Mouse (Mus musculus): ENCODE data around the gene Tpst1. TPM values are rescaled to one million over a fixed set of nuclear protein-coding genes. Genes with fewer than 3 reads are reported as not detected.
A peak's percentile ranks its signal among the peaks of the same experiment; 100 is the strongest.

The Tpst1 gene
- polyA plus RNA-seq, 1 experiment from 2014 or later = 54.0 TPM

DNA sequence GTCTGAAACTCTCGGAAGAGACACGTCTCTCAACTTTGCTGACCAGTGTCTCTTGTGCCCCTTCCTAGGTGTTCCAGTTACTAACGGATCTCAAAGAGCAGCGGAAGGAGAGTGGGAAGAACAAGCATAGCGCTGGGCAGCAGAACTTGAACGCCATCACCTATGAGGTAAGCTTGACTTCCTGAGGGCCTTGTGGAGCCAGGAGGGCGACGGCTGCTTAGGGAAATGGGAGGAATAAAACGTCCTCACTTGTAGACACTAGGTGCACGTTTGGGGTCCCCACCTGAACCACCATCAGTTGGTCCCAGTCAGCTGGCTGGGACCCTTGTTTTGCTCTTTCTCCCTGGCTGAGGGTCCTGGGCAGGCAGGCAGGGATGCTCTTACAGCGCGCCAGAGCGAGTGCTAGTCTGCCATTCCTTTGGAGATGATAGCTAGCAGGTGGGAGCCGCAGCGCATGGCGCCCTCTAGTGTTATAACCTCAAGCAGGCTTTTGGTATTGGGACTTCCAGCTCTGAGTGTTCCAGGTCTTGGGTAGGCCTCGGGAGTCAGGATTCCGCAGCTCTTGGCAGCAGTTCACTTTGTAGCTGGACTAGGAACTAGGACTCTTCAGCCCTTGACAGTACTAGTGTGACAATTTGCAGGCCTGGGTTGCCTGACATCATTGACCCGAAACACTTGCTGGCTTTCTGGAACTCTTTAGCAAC is 35.2 kb upstream of the Tpst1 start:
- no peak overlapping the region for H3K9ac ChIP-seq (ENCODE audit: low read depth, low read length)
- ATAC-seq (replicated peaks; ENCODE audit: low FRiP score) (0 out of 2 replicates have a peak, but pooled peaks have one; percentile 30), DNase-seq (ENCODE audit: low spot score) (peak; percentile 61)
- no peak overlapping the region for H3K4me2 ChIP-seq
- H3K4me1 ChIP-seq (replicated peaks; ENCODE audit: control insufficient read depth, insufficient read depth, low read length) = peaks cover 9% of the 10 kb centered on the region
- no peak overlapping the region for H3K4me3 ChIP-seq (ENCODE audit: low read depth, low read length)
- H3K9me3 ChIP-seq (ENCODE audit: control insufficient read depth, low read length) = no peaks in the 10 kb centered on the region
- H3K36me3 ChIP-seq (ENCODE audit: control insufficient read depth, insufficient read depth, low read length) = peaks cover 32% of the 10 kb centered on the region
- H3K27ac ChIP-seq (ENCODE audit: low read depth, low read length) = no peak overlapping the region
- WGBS = 71% methylated on average over 19 of the region's 19 CpGs
- no peaks in the 10 kb centered on the region for H3K27me3 ChIP-seq (replicated peaks; ENCODE audit: control insufficient read depth, insufficient read depth, low read length)

DNA sequence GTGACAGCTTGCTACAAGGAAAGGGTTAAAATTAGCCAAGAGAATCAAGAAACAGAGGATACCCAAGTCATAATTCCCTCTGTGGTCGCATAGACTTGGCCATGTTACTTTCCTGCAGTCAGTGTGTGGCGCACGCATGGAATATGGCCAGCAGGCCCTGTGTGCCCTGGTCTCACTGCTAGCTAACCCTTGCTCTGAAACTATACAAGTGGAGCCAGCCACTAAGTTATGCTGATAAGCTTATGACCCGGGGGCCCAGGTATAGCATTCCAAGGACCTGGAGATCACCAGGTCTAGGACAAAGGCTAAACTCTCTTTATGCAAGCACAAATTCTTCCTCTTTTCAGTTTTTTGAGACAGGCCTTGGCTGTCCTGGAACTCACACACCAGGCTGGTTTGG is 32.3 kb upstream of the Tpst1 start:
- ATAC-seq (replicated peaks; ENCODE audit: low FRiP score) = no peak
- 92% methylated on average over 4 of the region's 4 CpGs for WGBS
- no peak overlapping the region for H3K9ac ChIP-seq (ENCODE audit: low read depth, low read length)
- peaks cover 32% of the 10 kb centered on the region for H3K36me3 ChIP-seq (ENCODE audit: control insufficient read depth, insufficient read depth, low read length)
- H3K9me3 ChIP-seq (ENCODE audit: control insufficient read depth, low read length) = no peaks in the 10 kb centered on the region
- DNase-seq (ENCODE audit: low spot score) = no peak
- H3K27me3 ChIP-seq (replicated peaks; ENCODE audit: control insufficient read depth, insufficient read depth, low read length) = no peaks in the 10 kb centered on the region
- no peak overlapping the region for H3K27ac ChIP-seq (ENCODE audit: low read depth, low read length)
- H3K4me3 ChIP-seq (ENCODE audit: low read depth, low read length) = no peak overlapping the region
- H3K4me1 ChIP-seq (replicated peaks; ENCODE audit: control insufficient read depth, insufficient read depth, low read length) = 0 out of 2 replicates have a peak, but pooled peaks cover 3% of the 10 kb centered on the region
- H3K4me2 ChIP-seq = no peak overlapping the region

DNA sequence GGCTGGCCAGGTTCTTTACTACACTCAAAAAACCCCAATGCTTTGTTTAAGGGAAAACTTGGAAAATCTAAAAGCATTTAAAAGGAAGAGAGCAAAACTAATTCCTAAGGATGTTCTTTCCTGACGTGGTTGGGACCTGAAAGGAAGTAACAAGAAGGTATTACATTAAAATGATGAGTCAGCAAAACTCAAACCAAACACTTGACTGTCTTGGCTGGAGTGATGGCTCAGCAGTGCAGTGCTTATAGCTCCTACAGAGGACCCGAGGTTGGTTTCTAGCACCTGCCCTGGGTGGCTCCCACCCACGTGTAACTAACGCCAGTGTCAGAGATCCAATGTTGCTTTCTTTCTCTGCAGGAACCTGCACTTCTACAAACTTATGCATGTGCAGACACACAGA is 31.9 kb upstream of the Tpst1 start:
- Histone ChIP-seq H3K9me3 (ENCODE audit: control insufficient read depth, low read length) (no peaks in the 10 kb centered on the region), H3K27me3 (replicated peaks; ENCODE audit: control insufficient read depth, insufficient read depth, low read length) (no peaks in the 10 kb centered on the region), H3K4me3 (ENCODE audit: low read depth, low read length) (no peak overlapping the region), H3K4me1 (replicated peaks; ENCODE audit: control insufficient read depth, insufficient read depth, low read length) (0 out of 2 replicates have a peak, but pooled peaks cover 3% of the 10 kb centered on the region), H3K36me3 (ENCODE audit: control insufficient read depth, insufficient read depth, low read length) (peaks cover 32% of the 10 kb centered on the region), H3K27ac (ENCODE audit: low read depth, low read length) (no peak overlapping the region), H3K9ac (ENCODE audit: low read depth, low read length) (no peak overlapping the region), H3K4me2 (no peak overlapping the region)
- DNase-seq (ENCODE audit: low spot score) (no peak), ATAC-seq (replicated peaks; ENCODE audit: low FRiP score) (no peak)
- 78% methylated on average over 4 of the region's 4 CpGs for WGBS

DNA sequence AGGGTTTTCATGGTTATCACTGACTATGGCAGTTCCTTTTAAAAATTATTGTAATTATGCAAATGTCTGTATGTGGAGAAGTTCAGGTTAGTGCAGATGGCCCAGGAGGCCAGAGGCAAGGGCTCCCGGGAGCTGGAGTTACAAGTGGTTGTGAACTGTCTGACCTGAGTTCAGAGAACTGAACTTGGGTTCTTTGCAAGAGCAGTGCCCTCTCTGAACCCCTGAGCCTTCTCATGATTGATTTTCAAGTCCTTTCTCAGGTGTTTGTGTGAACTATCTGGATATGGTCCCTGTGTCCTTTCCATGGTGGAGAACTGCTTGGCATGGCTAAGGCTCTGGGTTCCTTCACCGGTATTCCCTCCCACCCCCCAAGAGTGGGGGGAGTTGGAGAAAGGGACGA is 29.4 kb upstream of the Tpst1 start:
- Histone ChIP-seq H3K36me3 (ENCODE audit: control insufficient read depth, insufficient read depth, low read length) (peaks cover 41% of the 10 kb centered on the region), H3K27me3 (replicated peaks; ENCODE audit: control insufficient read depth, insufficient read depth, low read length) (no peaks in the 10 kb centered on the region)
- 79% methylated on average over 3 of the region's 3 CpGs for WGBS

GRCm38 (mm10) chr5:130044201-130044695 is 28.9 kb upstream of the Tpst1 start:
- 0 out of 2 replicates have a peak, but pooled peaks cover 3% of the 10 kb centered on the region for H3K4me1 ChIP-seq (replicated peaks; ENCODE audit: control insufficient read depth, insufficient read depth, low read length)
- no peak for DNase-seq (ENCODE audit: low spot score)
- no peak overlapping the region for H3K27ac ChIP-seq (ENCODE audit: low read depth, low read length)
- no peaks in the 10 kb centered on the region for H3K27me3 ChIP-seq (replicated peaks; ENCODE audit: control insufficient read depth, insufficient read depth, low read length)
- WGBS = 77% methylated on average over 7 of the region's 7 CpGs
- no peak overlapping the region for H3K4me3 ChIP-seq (ENCODE audit: low read depth, low read length)
- no peak overlapping the region for H3K9ac ChIP-seq (ENCODE audit: low read depth, low read length)
- peaks cover 41% of the 10 kb centered on the region for H3K36me3 ChIP-seq (ENCODE audit: control insufficient read depth, insufficient read depth, low read length)
- H3K9me3 ChIP-seq (ENCODE audit: control insufficient read depth, low read length) = no peaks in the 10 kb centered on the region
- ATAC-seq (replicated peaks; ENCODE audit: low FRiP score) = no peak; the same call in 1 of the 2 replicates
- H3K4me2 ChIP-seq = no peak overlapping the region

More for the DNA sequence above, 29.4 kb upstream of the Tpst1 start:
- Histone ChIP-seq H3K4me1 (replicated peaks; ENCODE audit: control insufficient read depth, insufficient read depth, low read length) (0 out of 2 replicates have a peak, but pooled peaks cover 3% of the 10 kb centered on the region), H3K27ac (ENCODE audit: low read depth, low read length) (no peak overlapping the region), H3K4me3 (ENCODE audit: low read depth, low read length) (no peak overlapping the region), H3K9me3 (ENCODE audit: control insufficient read depth, low read length) (no peaks in the 10 kb centered on the region), H3K9ac (ENCODE audit: low read depth, low read length) (no peak overlapping the region), H3K4me2 (no peak overlapping the region)
- DNase-seq (ENCODE audit: low spot score) (no peak), ATAC-seq (replicated peaks; ENCODE audit: low FRiP score) (no peak)

DNA sequence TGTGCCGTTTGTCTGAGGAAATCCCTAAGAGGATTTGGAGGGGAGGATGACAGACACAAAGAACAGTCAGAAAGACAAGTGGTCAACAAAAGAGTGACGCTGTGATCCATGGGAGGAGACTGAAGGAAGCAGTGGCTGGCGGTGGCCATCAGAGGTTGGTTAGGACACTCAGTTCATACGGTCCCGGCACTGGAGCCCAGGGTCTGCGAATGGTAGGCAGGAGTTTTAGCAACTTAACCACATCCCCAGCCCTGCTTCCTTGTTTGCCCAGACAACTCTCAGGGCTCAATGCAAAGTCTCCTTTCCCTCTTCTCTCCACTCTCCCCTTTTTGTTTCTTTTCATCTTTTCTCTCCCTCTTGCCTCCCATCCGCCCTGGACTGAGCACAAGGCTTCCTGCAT is 27.0 kb upstream of the Tpst1 start:
- ATAC-seq (replicated peaks; ENCODE audit: low FRiP score) (no peak), DNase-seq (ENCODE audit: low spot score) (no peak)
- no peak overlapping the region for H3K4me3 ChIP-seq (ENCODE audit: low read depth, low read length)
- peaks cover 37% of the 10 kb centered on the region for H3K36me3 ChIP-seq (ENCODE audit: control insufficient read depth, insufficient read depth, low read length)
- no peaks in the 10 kb centered on the region for H3K9me3 ChIP-seq (ENCODE audit: control insufficient read depth, low read length)
- WGBS = 89% methylated on average over 7 of the region's 7 CpGs
- no peak overlapping the region for H3K9ac ChIP-seq (ENCODE audit: low read depth, low read length)
- H3K4me1 ChIP-seq (replicated peaks; ENCODE audit: control insufficient read depth, insufficient read depth, low read length) = 0 out of 2 replicates have a peak, but pooled peaks cover 3% of the 10 kb centered on the region
- H3K27me3 ChIP-seq (replicated peaks; ENCODE audit: control insufficient read depth, insufficient read depth, low read length) = no peaks in the 10 kb centered on the region
- no peak overlapping the region for H3K4me2 ChIP-seq
- H3K27ac ChIP-seq (ENCODE audit: low read depth, low read length) = no peak overlapping the region

DNA sequence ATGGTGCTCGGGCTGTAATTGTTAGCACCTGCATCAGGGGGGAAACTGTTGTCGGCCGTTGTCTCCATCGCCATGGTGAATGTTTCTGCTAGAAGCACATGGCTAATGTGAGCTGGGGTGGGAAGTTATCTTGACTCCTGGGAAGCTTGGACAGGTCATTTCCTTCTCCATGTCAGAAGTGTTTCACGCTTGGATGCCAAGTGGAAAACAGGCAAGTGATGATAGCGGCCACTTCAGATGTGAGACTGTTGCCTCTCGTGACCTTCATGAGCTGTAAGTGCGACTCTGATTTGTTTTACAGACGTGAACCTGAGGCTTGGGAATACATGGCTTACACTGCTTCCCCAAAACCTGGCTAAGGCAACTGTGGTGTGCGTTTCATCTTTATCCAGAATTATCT is 26.5 kb upstream of the Tpst1 start:
- DNase-seq (ENCODE audit: low spot score) = no peak
- Histone ChIP-seq H3K4me2 (no peak overlapping the region), H3K4me1 (replicated peaks; ENCODE audit: control insufficient read depth, insufficient read depth, low read length) (0 out of 2 replicates have a peak, but pooled peaks cover 3% of the 10 kb centered on the region), H3K27ac (ENCODE audit: low read depth, low read length) (no peak overlapping the region), H3K9ac (ENCODE audit: low read depth, low read length) (no peak overlapping the region), H3K9me3 (ENCODE audit: control insufficient read depth, low read length) (no peaks in the 10 kb centered on the region), H3K27me3 (replicated peaks; ENCODE audit: control insufficient read depth, insufficient read depth, low read length) (no peaks in the 10 kb centered on the region), H3K4me3 (ENCODE audit: low read depth, low read length) (no peak overlapping the region), H3K36me3 (ENCODE audit: control insufficient read depth, insufficient read depth, low read length) (peaks cover 35% of the 10 kb centered on the region)
- no peak for ATAC-seq (replicated peaks; ENCODE audit: low FRiP score)
- WGBS = 91% methylated on average over 10 of the region's 10 CpGs

GRCm38 (mm10) chr5:130047013-130047412 is 26.1 kb upstream of the Tpst1 start:
- 80% methylated on average over 6 of the region's 6 CpGs for WGBS
- Histone ChIP-seq H3K4me2 (no peak overlapping the region), H3K4me1 (replicated peaks; ENCODE audit: control insufficient read depth, insufficient read depth, low read length) (0 out of 2 replicates have a peak, but pooled peaks cover 3% of the 10 kb centered on the region), H3K9me3 (ENCODE audit: control insufficient read depth, low read length) (no peaks in the 10 kb centered on the region), H3K9ac (ENCODE audit: low read depth, low read length) (no peak overlapping the region), H3K4me3 (ENCODE audit: low read depth, low read length) (no peak overlapping the region), H3K27ac (ENCODE audit: low read depth, low read length) (no peak overlapping the region), H3K27me3 (replicated peaks; ENCODE audit: control insufficient read depth, insufficient read depth, low read length) (no peaks in the 10 kb centered on the region), H3K36me3 (ENCODE audit: control insufficient read depth, insufficient read depth, low read length) (peaks cover 36% of the 10 kb centered on the region)
- DNase-seq (ENCODE audit: low spot score) (no peak), ATAC-seq (replicated peaks; ENCODE audit: low FRiP score) (no peak)

Measured in liver, embryonic 11.5 days (tissue).